Mouse (Mus musculus): ENCODE measurements at regions not wholly inside any gene's neighbourhood (a gene's known extent, or its start where the extent isn't known, plus 50 kb on each side); places are given as distances from the start of the nearest gene placed in this dataset.

GRCm38 (mm10) chr7:117269263-117269897 lies 111.4 kb upstream of the Xylt1 start:
- no peak for ATAC-seq

- ATAC-seq = no peak
These were observed 102.3 kb upstream of the Xylt1 start for GRCm38 (mm10) chr7:117278388-117278961.

DNA sequence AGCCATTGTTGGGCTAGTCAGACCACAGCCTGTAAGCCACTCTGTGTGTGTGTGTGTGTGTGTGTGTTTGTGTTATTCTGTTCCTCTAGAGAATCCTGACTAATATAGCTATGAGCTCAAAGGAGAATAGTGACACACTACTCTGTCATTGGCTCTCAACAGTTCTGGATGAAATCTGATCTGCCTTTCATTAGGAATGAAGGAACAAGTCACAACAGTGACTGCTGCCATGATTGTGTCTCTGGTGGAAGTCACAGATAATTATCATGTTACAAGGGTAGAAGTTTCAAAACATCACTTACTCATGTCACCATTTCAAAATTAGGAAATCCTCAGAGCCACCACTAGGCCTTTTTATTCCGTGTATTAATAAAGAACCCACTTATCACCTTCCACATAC lies 98.6 kb upstream of the Xylt1 start:
- no peak for ATAC-seq

DNA sequence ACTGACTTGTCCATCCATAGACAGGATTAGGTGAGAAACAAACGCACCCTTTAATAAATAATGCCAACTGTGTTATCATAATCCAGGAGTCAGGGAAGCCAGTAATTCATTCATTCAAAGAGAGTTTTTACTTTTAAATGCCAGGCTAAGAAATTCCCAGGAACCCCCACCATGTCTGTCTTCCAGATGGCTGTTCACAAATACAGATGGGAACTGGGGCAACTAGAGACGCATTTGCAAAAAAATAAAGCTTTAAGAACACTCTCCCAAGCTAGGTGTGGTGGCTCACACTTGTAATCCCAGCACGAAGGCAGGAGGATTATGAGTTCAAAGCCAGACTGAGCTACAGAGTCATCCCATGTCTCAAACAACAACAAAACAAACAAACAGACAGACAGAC lies 95.6 kb upstream of the Xylt1 start:
- ATAC-seq = no peak

- no peak for ATAC-seq
These were observed 94.8 kb upstream of the Xylt1 start for GRCm38 (mm10) chr7:117285985-117286384.

DNA sequence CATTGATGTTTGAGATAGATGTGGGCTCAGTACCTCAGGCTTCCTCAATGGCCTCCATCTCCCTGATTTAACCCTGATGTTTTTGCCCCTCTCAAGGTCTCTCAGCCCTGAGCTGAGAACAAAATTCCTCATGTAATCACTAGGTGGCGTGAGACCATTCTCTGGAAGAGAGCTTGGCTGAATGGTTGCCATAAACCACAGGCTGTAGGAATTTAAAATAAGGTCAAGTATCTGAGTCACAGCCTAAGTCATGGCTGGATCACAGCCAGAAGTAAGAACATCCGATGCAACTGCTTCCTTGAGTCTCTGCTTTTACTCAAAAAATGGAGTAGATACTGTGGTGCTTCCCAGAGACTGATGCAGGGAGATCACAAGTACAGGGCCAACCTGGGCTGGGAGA lies 77.1 kb upstream of the Xylt1 start:
- no peak for ATAC-seq

- ATAC-seq = no peak
These were observed 70.1 kb upstream of the Xylt1 start for GRCm38 (mm10) chr7:117310586-117311200.

DNA sequence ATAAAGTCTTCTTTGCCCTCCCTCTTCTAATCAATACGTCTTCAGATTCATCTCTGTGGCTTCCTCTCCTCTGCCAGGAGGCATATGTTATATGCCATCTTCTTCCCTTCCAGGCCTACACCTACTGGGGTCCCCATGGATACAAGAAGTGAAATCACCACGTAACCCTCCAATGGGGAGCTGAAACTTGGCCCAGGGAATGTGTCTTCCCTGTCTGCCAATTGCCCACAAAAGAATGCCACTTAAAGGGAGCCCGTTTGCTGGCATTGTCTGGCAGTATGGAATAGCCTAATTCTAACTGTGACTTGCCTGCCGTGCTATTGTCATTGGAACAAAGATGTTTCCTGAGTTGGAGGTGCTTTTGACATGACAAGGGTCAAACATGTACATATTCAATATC lies 69.5 kb upstream of the Xylt1 start:
- ATAC-seq = no peak

DNA sequence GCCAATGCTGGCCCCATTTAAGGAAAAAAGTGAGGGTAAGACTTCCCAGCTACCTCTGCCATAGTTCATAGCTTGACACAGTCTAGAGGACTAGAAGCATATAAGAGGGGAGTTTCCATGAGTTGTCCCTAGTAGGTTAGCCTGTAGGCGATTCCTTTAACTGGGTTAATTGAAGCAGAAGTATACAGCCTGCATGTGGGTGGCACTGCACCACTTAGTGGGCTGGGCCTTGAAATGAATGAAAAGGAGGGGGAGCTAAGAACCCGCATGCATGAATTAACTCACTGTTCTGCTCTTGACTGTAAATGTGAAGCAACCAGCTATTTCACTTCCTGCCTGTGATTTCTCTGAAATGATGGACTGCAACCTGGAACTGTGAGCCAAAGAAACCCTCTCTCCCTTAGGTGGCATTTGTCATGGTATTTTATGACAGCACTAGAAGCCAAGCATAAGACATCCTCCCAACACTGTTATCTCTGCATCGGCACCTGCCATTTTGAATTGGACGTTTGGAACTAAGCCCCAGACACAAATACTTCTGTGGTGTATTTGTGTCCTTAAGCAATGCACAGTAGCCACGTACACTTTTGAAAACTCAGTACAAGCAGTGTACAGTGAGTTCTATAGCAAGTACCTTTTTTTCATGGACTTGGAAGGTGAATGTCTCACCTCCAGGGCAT lies 64.5 kb upstream of the Xylt1 start:
- ATAC-seq = no peak

- no peak for ATAC-seq
These were observed 63.4 kb upstream of the Xylt1 start for GRCm38 (mm10) chr7:117317362-117317761.

GRCm38 (mm10) chr7:117320552-117320951 lies 60.2 kb upstream of the Xylt1 start:
- ATAC-seq = no peak
